Mouse (Mus musculus) monocyte, adult 5-6 weeks (primary cell): ENCODE measurements at regions not wholly inside any gene's neighbourhood (a gene's known extent, or its start where the extent isn't known, plus 50 kb on each side); places are given as distances from the start of the nearest gene placed in this dataset.
"Not testable (repeated sequence)": the region's sequence is repeated elsewhere in the genome, so short reads cannot be mapped to it uniquely, and the experiment has no call there.

Experiments used
- ATAC-seq: fragments of 153-309, 156-312 bp; replicated peaks from 2 replicates; pipeline ENCODE4 v1.8.0; 2017; ENCODE audit warnings: mild to moderate bottlenecking; ENCODE audit not compliant: low TSS enrichment, insufficient number of reproducible peaks, severe bottlenecking, poor library complexity, low FRiP score

GRCm38 (mm10) chr3:137191009-137191408 is 149.9 kb upstream of the Emcn start:
- ATAC-seq = no peak

GRCm38 (mm10) chr3:137193873-137194272 is 147.0 kb upstream of the Emcn start:
- no peak for ATAC-seq

DNA sequence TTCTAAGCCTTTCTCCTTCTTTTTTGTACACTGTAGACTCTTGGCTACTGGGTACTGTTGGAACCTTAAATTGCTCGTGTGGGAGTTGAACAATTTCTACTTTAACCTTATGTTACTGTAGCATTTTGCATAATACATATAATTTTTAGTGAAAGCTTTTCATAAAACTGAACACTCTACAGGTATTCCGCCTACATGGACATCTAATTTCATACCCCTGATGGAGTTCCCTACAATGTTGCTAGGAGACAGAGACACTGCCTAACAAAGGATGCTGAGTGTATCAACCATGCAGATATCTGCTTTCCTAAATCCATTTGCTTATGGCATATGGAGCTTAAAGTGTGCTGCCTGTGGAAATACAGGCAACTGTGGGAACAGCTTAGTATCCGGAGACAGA is 129.2 kb upstream of the Emcn start:
- no peak for ATAC-seq

GRCm38 (mm10) chr3:137216036-137216435 is 124.8 kb upstream of the Emcn start:
- no peak for ATAC-seq

DNA sequence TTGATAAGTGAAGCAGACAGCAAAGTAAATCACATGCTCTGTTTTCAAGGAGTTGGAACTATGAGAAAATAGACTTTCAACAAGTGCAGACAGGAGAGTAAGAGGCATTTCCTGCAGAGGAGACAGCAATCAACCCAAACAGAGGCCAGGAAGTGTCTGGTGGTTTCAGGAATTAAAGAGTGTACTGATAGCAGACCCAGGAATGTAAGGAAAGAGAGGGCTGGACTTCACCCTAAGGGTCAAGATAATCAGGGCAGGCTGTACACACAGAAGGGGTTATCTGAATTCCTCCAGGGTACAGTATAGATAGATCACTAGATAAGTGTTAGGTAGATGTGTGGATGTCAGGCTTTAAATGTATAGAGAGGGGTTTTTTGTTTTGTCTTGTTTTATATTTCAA is 123.6 kb upstream of the Emcn start:
- ATAC-seq = no peak

GRCm38 (mm10) chr3:137217926-137218325 is 122.9 kb upstream of the Emcn start:
- ATAC-seq = no peak

GRCm38 (mm10) chr3:137226151-137226550 is 114.7 kb upstream of the Emcn start:
- no peak for ATAC-seq

- ATAC-seq = no peak
Measured at GRCm38 (mm10) chr3:137227122-137227838, 113.6 kb upstream of the Emcn start.

- no peak for ATAC-seq
Measured at GRCm38 (mm10) chr3:137228416-137228815, 112.5 kb upstream of the Emcn start.

DNA sequence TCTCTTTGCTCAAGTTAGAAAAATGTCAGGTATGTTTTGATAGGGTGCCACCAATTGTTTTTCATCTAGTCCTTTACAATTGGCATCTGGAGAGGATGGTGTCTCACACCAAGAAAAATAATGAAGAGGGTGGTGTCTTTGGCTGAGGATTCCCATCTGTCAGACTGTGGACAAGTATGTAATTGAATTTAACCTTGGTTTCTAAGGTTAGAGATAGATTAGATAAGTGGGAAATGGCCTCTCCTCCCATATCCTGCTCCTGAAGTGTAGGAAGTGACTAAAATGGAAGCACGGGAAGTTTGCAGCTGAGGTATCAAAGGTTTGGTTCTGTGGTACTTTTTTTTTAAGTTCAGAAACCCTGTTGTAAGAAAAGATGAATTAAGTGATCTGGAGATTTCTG is 98.0 kb upstream of the Emcn start:
- no peak for ATAC-seq

DNA sequence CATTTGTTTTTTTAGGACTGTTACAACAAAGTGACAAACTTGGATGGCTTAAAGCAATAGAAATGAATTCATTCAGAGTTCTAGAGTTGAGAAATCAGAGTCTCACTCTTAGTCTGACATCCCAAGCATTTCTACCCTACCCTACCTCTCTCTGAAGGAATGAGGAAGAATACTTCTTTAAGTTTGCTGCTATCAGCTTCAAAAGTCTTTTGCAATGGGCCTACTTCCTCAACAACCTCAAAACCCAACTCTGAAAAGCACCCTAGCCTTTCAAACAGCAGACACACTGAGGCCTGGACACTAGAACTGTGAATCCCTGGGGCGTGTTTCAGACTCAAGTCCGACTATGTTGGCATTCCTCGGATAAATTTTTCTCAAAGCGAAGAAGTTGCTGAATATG is 77.0 kb upstream of the Emcn start:
- ATAC-seq = no peak

DNA sequence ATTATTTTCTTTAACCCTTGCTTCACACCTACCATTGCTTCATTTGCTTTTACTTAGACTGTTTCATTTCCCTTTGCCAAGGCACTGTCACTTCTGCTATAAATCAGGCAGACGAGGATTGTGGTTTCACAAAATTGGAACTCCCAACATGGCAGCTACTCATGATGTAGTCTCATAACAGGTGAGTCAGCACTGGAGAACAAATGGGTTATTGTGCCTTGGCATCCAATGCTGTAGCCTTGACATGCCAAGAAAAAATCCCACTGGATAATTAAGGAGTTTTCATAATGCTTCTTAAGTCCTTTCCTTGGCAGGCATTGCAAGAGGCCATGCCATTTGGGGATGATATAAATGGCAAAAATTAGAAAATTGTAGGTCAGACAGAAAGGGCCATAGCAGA is 73.1 kb upstream of the Emcn start:
- ATAC-seq = no peak

GRCm38 (mm10) chr3:137275444-137275843 is 65.4 kb upstream of the Emcn start:
- no peak for ATAC-seq

DNA sequence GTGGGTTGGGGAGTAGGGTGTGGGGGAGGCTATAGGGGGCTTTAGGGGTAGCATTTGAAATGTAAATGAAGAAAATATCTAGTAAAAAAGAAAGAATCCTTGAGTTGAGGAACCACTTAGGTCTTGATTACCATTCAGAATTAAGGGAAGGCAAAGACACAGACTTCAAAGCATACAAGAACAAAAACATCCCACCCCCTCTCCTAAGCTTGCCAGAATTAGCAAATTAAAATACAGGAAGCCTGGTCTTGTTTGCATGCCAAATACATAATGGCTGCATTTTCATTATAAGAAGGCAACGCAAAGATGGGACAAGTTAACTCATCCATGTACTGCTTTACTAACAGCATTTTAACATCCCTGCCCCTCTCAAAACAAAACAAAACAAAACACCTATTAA is 61.6 kb upstream of the Emcn start:
- no peak for ATAC-seq

DNA sequence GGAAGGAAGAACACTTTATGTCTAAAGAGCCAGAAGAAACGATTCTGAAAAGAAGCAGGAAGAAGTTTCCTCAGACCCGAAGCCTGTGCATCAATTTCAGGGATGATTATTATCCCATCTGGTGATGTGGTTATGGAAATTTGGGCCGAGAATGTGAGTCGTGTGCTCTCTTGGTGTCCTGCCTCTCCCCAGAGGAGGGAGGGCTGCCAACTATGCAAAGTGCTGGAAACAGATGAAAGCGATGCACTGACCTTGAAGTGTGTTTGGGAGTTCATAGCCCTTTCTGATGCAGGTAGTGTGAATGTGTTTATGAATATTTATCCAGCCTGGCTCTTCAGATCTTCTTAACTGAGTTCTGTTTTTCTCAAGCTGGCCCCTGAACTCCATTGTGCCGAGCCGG is 59.8 kb upstream of the Emcn start:
- ATAC-seq = no peak

GRCm38 (mm10) chr3:137287558-137287957 is 53.3 kb upstream of the Emcn start:
- ATAC-seq = not testable (repeated sequence)

DNA sequence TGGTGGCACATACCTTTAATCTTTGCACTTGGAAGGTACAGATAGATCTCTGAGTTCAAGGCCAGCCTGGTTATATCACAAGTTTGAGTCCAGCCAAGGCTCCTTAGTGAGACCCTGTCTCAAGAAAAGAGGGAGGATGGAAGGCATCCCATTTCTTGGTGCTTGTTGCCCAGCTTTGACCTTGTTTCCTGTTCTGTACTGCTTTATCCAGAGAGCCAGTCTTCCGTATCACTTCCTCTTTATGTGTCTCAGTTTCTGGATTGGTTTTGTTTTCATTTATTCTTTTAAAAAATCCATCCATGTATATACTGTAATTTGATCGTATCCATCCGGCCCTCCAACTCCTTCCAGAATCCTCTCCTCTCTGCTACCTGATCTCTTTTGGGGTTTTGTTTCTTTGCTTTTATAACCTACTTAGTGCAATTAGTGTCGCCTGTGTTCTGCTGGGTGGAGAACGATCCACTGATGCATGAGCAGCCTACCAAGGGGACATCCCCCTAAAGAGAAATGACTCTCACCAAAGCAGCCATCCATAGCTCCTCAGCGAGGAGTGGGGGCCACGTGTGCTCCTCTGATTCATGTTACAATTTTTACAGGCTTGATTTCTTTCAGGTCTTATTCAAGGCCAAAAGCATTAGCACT is 52.4 kb upstream of the Emcn start:
- ATAC-seq = 0 out of 2 replicates have a peak, but pooled peaks have one; percentile 47

DNA sequence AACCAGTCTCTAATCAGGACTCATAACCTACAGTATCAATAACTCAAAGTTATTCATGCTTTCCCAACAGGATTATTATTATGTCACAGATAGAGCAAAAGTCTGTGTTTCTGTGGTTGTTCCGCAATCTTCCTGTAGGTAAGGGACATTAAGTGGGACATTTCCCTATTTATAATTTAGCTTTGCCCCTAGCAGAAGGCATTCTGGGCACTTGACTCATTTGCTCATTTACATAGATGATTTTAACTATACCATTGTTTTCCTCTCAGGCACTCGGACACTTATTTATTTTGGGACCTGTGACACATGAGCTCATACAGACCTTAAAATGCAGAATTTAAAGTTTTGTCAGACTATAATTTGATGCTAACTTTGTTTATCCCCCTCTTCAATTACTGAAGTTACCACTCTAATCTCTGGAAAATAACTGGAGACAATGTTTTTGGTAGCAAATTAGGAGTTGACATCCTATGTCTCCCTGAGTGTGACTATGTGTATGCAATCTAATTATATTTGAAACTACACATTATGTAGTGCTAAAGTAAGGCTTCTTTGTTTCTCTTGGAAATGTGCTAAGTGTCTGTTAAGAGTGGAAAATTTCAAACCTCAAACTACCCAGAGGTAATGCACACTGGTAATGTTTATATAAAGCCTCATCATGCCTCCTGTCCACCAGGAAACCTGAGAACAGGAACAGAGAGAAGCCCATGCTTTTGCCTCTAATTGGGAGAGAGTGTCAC is 51.8 kb upstream of the Emcn start:
- ATAC-seq = no peak

GRCm38 (mm10) chr3:137289683-137289984 is 51.2 kb upstream of the Emcn start:
- ATAC-seq = no peak
